Mouse (Mus musculus) intestine, embryonic 14.5 days (tissue): ENCODE results near the gene Ugt1a6a. TPM values are rescaled to one million over a fixed set of nuclear protein-coding genes. Genes with fewer than 3 reads are reported as not detected.
"Not testable (repeated sequence)": the region's sequence is repeated elsewhere in the genome, so short reads cannot be mapped to it uniquely, and the experiment has no call there.

ENCODE experiments used
- ATAC-seq: fragments of 200-750 bp; cut with Nextera tagmentation; replicated peaks from 2 replicates; pipeline ENCODE4 v1.8.0; 2017; ENCODE audit warnings: low read depth, moderate number of reproducible peaks, moderate TSS enrichment, moderate library complexity; ENCODE audit not compliant: low FRiP score, low TSS enrichment
- DNase-seq: peaks from one replicate; pipeline ENCODE4 v3.0.0-alpha.2; 2018; ENCODE audit warnings: low spot score
- H3K27ac ChIP-seq: fragments of 300-500 bp; sonication (generic); 2 replicates; pipeline ENCODE4 v1.5.1; 2014; ENCODE audit warnings: low read depth, mild to moderate bottlenecking, control low read depth
- H3K27me3 ChIP-seq: fragments of 300-500 bp; sonication (generic); replicated peaks from 2 replicates; pipeline ENCODE4 v1.6.1; 2014; ENCODE audit warnings: low read length, control low read depth; ENCODE audit not compliant: control insufficient read depth, insufficient read depth
- H3K36me3 ChIP-seq: fragments of 300-500 bp; sonication (generic); 2 replicates; pipeline ENCODE4 v1.6.1; 2014; ENCODE audit warnings: low read length, control low read depth; ENCODE audit not compliant: control insufficient read depth, insufficient read depth
- H3K4me1 ChIP-seq: fragments of 300-500 bp; sonication (generic); replicated peaks from 2 replicates; pipeline ENCODE4 v1.6.1; 2014; ENCODE audit warnings: low read length, control low read depth, mixed read lengths; ENCODE audit not compliant: control insufficient read depth, insufficient read depth
- H3K4me2 ChIP-seq: fragments of 300-500 bp; sonication (generic); 2 replicates; pipeline ENCODE4 v1.6.1; 2014; ENCODE audit warnings: low read length
- H3K4me3 ChIP-seq: fragments of 300-500 bp; sonication (generic); 2 replicates; pipeline ENCODE4 v1.5.1; 2014; ENCODE audit warnings: low read depth, low read length, control low read depth, mixed read lengths
- H3K9ac ChIP-seq: fragments of 300-500 bp; sonication (generic); 2 replicates; pipeline ENCODE4 v1.6.1; 2014; ENCODE audit warnings: mild to moderate bottlenecking, low read length
- H3K9me3 ChIP-seq: fragments of 300-500 bp; sonication (generic); 2 replicates; pipeline ENCODE4 v1.6.1; 2016; ENCODE audit warnings: low read length, control low read depth; ENCODE audit not compliant: control insufficient read depth
- WGBS: fragments of 180-500 bp; shearing (Covaris S2); extraction: QIAGEN DNeasy Blood & Tissue Kit; methylation state at CpG from one replicate; pipeline ENCODE4 v1.1.7; 2014; 5-methylcytosine and 5-hydroxymethylcytosine counted together
- polyA plus RNA-seq: library from polyadenylated mRNA; unstranded; fragments of >200 nt; fragmentation: Nextera tagmentation; extraction: Ambion mirVana; gene quantifications from 2 replicates; pipeline ENCODE4 v1.2.1, GENCODE M21; 2014

The Ugt1a6a gene
- polyA plus RNA-seq, 1 experiment from 2014 or later: 7.5 TPM

DNA sequence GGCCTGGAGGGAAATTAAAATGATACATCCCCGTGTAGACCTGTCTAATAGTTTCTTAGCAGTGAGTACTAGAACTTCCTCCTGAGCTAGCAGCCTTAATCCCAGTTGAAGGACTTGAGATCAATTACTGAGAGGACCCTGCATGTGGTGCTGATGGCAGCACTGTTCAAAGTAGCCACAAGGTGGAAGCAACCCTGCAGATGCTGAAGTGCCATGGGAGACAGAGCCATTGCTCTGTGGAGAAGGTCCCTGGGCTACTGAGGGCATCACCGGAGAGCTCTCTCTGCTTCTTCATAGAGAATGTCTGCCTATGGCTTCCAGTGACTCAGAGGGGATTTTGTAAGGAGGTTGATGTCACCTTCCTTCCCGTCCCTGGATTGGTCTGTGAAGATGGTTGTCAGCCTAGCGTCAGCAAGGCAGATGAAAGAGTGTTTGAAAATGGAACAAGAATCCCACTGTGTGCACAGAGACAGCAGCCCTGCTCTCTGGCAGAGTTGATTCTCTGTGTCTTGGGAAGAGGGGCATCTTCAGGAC lies 8.7 kb upstream of the Ugt1a6a start:
- H3K27ac ChIP-seq, H3K9me3 ChIP-seq, H3K9ac ChIP-seq, H3K36me3 ChIP-seq, H3K4me1 ChIP-seq, ATAC-seq, H3K4me3 ChIP-seq, H3K4me2 ChIP-seq, DNase-seq, H3K27me3 ChIP-seq: not testable (repeated sequence)
- 71% methylated on average over 2 of the region's 4 CpGs for WGBS

DNA sequence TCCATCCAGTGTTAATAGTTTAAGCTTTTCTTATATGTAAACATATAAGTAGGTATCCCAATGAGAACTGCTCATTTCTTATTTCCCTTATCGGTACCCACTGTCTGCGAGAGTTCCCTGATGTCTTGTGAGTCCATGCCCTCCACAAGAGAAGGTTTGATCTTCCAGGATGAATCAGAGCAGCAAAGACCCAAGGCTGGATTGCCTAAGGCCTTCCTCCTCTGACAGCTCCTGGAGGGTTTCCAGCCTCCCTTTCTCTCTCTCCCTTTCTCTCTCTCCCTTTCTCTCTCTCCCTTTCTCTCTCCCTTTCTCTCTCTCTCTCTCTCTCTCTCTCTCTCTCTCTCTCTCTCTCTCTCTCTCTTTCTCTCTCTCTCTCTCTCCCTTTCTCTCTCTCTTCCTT lies 5.5 kb upstream of the Ugt1a6a start:
- not testable (repeated sequence) for H3K4me3 ChIP-seq, H3K4me2 ChIP-seq, H3K4me1 ChIP-seq, H3K27me3 ChIP-seq, DNase-seq, H3K9ac ChIP-seq, H3K9me3 ChIP-seq, H3K36me3 ChIP-seq, H3K27ac ChIP-seq, ATAC-seq
- 76% methylated on average over 2 of the region's 2 CpGs for WGBS

DNA sequence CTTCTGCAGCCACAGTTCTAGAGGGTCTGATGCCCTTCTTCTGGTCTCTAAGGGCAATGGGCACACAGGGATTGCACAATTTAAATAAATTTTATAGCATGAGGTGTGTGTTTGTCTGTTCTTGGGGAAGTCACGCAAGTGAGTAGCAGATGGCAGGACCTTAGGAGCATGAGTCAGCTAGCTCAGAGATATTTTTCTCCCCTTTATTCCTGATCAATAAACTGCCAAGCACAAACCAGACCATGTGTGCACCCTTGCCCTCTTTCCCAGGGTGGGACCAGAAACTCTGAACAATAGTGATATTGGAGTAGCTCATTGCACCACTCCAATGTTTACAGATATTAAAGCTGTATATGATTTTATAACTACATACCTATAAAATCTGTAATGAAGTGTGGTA lies 4.4 kb upstream of the Ugt1a6a start:
- DNase-seq, H3K4me1 ChIP-seq, H3K9me3 ChIP-seq, H3K9ac ChIP-seq, H3K27me3 ChIP-seq, H3K4me2 ChIP-seq, H3K36me3 ChIP-seq, H3K4me3 ChIP-seq, H3K27ac ChIP-seq, ATAC-seq: not testable (repeated sequence)
- 64% methylated on average over 1 of the region's 1 CpGs for WGBS

DNA sequence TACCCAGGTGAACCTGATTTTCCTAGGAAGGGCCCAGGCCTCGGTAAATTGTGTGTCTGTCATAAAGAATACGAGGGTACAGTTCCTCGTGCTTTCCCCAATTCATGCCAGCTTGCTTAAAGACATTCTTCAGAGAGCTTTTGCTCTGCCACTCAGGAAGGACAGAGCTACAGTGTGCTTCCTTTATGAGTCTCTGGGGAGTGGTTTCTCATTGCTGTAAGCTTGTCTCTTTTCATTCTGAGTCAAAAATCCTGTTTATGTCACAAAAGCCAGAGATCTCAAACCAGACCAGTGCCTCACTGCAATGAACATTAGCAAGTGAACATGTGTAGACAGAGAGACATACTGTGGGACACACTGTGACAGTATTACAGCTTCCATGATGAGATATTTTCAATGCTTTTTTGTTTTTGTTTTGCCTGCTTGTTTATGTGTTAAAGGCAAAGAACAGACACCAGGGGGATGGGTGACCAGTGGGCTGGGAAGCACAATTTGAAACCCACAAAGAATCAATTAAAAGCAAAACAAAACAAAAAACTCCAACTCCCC lies 627 bp upstream of the Ugt1a6a start:
- ATAC-seq: no peak
- WGBS: 52% methylated on average over 3 of the region's 3 CpGs
- no peaks in the 10 kb centered on the region for H3K9me3 ChIP-seq
- no peaks in the 10 kb centered on the region for H3K36me3 ChIP-seq
- H3K27me3 ChIP-seq: no peaks in the 10 kb centered on the region
- H3K4me3 ChIP-seq: no peak overlapping the region
- H3K27ac ChIP-seq: no peak overlapping the region
- no peaks in the 10 kb centered on the region for H3K4me1 ChIP-seq
- no peak overlapping the region for H3K9ac ChIP-seq
- DNase-seq: no peak
- H3K4me2 ChIP-seq: no peak overlapping the region

DNA sequence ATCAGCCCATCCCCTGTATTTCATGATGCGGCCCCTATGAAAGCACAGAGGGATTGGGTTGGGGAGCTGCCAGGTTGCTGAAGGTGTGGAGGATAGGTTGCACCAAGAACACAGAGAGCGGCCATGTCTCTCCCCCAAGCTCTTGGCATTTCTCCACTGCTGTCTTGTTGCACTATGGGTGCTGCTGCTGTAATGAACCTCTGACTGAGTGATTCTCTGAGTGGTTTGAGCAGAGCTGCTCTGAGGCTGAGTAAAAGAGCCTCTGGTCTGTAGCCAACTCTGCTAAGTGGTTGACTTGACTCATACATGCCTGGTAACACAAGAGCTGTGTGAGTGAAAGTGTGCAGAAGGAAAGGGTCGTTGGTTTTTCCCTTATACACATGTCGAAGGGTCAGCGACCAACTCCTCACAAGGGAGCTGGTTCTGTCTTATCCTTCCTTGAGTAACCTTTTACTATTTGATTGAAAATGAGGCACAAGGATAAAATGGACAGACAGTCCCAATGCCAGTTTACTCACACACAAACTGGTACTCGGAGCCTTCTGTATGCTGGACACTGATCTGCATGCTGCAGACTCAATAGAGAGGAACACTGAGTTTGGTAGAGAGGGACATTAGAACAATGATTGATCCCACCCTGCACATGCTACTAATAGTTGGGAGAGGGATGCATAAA lies 758 bp downstream of the Ugt1a6a start:
- H3K4me3 ChIP-seq, H3K4me2 ChIP-seq, H3K4me1 ChIP-seq, H3K27me3 ChIP-seq, ATAC-seq, H3K9ac ChIP-seq, H3K9me3 ChIP-seq, DNase-seq, H3K27ac ChIP-seq, H3K36me3 ChIP-seq: not testable (repeated sequence)
- 86% methylated on average over 5 of the region's 6 CpGs for WGBS

DNA sequence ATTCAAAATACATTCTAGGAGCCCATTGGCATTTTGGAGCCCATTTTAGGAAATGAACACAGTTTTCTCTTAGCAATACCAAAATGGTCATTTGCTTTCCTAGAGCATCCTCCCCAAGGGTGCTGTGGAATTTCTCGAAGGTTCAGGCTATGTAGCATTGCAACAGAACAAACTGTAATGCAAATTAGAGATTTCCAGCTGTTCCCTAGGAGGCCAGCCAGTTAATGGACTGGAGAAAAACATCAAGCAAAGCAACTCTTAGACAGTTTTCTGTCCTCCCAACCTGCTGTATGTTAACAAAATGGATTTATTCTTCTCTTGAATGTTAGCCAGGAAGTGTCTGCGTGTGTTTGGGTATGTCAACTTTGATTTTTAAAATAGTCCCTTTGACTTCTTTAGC lies 2.0 kb downstream of the Ugt1a6a start:
- DNase-seq (no peak), ATAC-seq (no peak)
- Histone ChIP-seq H3K36me3 (no peaks in the 10 kb centered on the region), H3K9me3 (no peaks in the 10 kb centered on the region), H3K9ac (no peak overlapping the region), H3K4me1 (no peaks in the 10 kb centered on the region), H3K4me3 (no peak overlapping the region), H3K27me3 (no peaks in the 10 kb centered on the region), H3K27ac (no peak overlapping the region), H3K4me2 (no peak overlapping the region)
- WGBS: 74% methylated on average over 2 of the region's 2 CpGs

DNA sequence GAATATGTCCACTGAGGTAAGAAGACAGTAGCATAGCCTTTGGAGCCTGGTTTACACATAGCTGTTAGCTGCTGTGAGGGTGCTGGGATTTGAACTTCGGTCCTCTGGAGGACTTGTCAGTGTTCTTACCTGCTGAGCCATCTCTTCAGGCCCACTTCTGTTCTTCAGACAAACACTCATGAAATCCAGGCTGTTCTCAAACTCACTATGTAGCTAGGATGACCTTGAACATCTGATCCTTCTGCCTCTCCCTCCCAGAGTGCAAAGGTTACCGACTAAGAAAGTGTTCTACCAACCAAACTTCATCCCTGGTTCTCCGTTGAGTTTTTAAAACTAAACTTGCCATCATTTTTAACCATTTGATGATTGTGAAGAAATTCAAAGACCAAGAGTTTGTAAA lies 2.7 kb downstream of the Ugt1a6a start:
- H3K4me1 ChIP-seq: no peaks in the 10 kb centered on the region
- DNase-seq (no peak), ATAC-seq (no peak)
- no peak overlapping the region for H3K4me3 ChIP-seq
- H3K9me3 ChIP-seq: no peaks in the 10 kb centered on the region
- no peak overlapping the region for H3K9ac ChIP-seq
- H3K4me2 ChIP-seq: no peak overlapping the region
- 83% methylated on average over 3 of the region's 3 CpGs for WGBS
- no peaks in the 10 kb centered on the region for H3K36me3 ChIP-seq
- no peaks in the 10 kb centered on the region for H3K27me3 ChIP-seq
- no peak overlapping the region for H3K27ac ChIP-seq

DNA sequence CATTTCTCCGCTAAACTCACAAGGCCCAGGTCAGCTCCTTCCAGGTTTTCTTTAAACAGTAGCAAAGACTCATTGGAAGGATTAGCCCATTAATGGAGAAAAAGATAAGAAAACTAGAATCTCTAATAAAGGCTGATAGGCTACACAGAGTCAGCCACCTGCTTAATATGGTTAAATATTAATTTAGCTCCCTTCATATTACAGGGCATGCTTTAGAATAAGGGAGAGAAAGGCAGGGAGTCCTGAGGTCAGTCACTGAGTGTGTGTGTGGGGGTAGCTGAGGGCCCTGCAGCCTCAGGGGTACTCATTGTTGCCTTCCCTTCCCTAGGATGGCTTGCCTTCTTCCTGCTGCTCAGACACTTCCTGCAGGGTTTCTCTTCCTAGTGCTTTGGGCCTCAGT lies 3.5 kb downstream of the Ugt1a6a start:
- DNase-seq (no peak), ATAC-seq (no peak)
- Histone ChIP-seq H3K27ac (no peak overlapping the region), H3K9me3 (no peaks in the 10 kb centered on the region), H3K27me3 (no peaks in the 10 kb centered on the region), H3K4me1 (no peaks in the 10 kb centered on the region), H3K36me3 (no peaks in the 10 kb centered on the region), H3K4me2 (no peak overlapping the region), H3K4me3 (no peak overlapping the region), H3K9ac (no peak overlapping the region)
- WGBS: 73% methylated on average over 1 of the region's 1 CpGs

DNA sequence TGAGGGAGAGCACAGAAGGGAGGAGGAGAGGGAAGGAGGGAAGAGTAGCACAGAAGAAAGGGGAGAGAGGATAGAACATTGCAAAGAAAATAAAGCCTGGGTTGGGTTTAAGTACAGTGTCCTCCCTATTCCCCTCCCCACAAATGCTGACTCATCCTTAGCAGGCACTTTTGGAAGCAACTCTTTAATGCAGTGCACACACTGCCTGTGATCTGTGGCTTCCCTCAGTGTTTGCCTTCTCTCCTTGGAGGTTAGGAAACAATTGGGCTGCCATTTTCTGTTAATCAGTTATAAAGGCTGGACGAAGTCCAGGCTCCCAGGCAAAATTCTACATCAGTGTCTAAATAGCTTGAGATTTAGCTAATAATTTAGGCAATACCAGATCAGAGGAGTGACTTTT lies 5.9 kb downstream of the Ugt1a6a start:
- DNase-seq, H3K4me3 ChIP-seq, H3K4me2 ChIP-seq, H3K27ac ChIP-seq, H3K4me1 ChIP-seq, H3K27me3 ChIP-seq, H3K36me3 ChIP-seq, H3K9me3 ChIP-seq, H3K9ac ChIP-seq: not testable (repeated sequence)
- peak; percentile 81 for ATAC-seq
- 33% methylated on average over 1 of the region's 1 CpGs for WGBS
